Mouse (Mus musculus) ES-E14 (cell line): ENCODE results near the gene Chga.

Experiments
- CHD2 ChIP-seq: IDR thresholded peaks from 2 replicates; pipeline ENCODE4 v1.6.1; 2014; ENCODE audit warnings: mild to moderate bottlenecking, low read depth, low read length, inconsistent platforms
- MAFK ChIP-seq: IDR thresholded peaks from 2 replicates; pipeline ENCODE4 v1.6.1; 2014; ENCODE audit warnings: mild to moderate bottlenecking, low read depth, low read length, inconsistent platforms; ENCODE audit not compliant: insufficient read depth

- no peak for TF ChIP-seq MAFK
- TF ChIP-seq CHD2: no peak
Observed at GRCm38 (mm10) chr12:102590711-102591360, 36.1 kb downstream of the Chga start.
